8 mouse cellular contexts compared by ENCODE assay signal in the genomic region with DNA sequence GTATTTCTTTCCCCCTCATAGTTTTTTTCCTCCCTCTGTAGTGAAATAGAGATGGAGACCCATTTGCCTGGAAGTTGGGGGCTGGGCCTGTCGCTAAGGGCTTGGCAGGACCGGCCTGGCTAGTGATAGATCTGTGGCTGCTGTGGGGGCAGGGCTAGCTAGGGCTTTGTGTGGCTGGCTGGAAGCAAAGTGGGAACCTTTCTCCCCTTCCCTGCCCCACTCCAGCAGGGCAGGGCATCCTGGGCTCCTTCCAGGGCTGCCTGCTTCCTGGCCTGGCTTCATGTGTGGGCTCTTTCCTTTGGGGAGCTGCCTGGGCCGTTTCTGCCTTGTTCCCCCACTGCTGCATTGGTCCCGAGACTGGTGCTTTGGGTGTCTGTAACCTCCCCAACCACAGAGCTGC. TPM values are rescaled to one million over a fixed set of nuclear protein-coding genes. Genes with fewer than 3 reads are reported as not detected.
A peak's percentile ranks its signal among the peaks of the same experiment; 100 is the strongest.
DNase-seq lines count a peak whose midpoint lies in the region; ATAC-seq lines count a peak whose summit lies in the region.

No protein-coding gene starts in this region.

- peak overlapping the region; percentile 68 for H3K27ac ChIP-seq in intestine, embryonic 16.5 days (ENCODE audit: low read length)

- no peaks in the 10 kb centered on the region for H3K9me3 ChIP-seq in intestine, embryonic 16.5 days (ENCODE audit: control insufficient read depth, low read length)

- 20% methylated on average over 4 of the region's 4 CpGs for WGBS in intestine, embryonic 16.5 days

- ATAC-seq in intestine, embryonic 16.5 days, result no peak

- peaks cover 66% of the 10 kb centered on the region for H3K4me1 ChIP-seq in intestine, embryonic 16.5 days (ENCODE audit: control insufficient read depth, insufficient read depth, low read length)

- H3K4me2 ChIP-seq in intestine, embryonic 16.5 days (ENCODE audit: low read depth, low read length), result no peak overlapping the region

- no peaks in the 10 kb centered on the region for H3K27me3 ChIP-seq in intestine, embryonic 16.5 days (replicated peaks; ENCODE audit: control insufficient read depth, insufficient read depth, low read length)

- peak overlapping the region; percentile 41 for H3K9ac ChIP-seq in intestine, embryonic 16.5 days (ENCODE audit: low read depth, low read length)

- peak; percentile 63 for DNase-seq in adrenal gland, postnatal 10 days
- DNase-seq in adrenal gland, adult 8-10 months, result no peak
- peak; percentile 82 for DNase-seq in right cerebral cortex, postnatal 10 days (ENCODE audit: low spot score in 2 of 2)
- no peak for DNase-seq in right cerebral cortex, postnatal 25 days
- DNase-seq in lung, postnatal 25 days (ENCODE audit: low spot score), result peak; percentile 48
- no peak for DNase-seq in thymus, postnatal 25 days
- no peak for DNase-seq in urinary bladder, adult 2 months (ENCODE audit: low spot score)

- H3K36me3 ChIP-seq in intestine, embryonic 16.5 days (ENCODE audit: control insufficient read depth, insufficient read depth, low read length), result peaks cover 6% of the 10 kb centered on the region

- no peak overlapping the region for H3K4me3 ChIP-seq in intestine, embryonic 16.5 days (ENCODE audit: low read length)

RNA-seq across cellular contexts. Expression of gene Lasp1, which starts 19.8 kb away (rescaled TPM):
- 100 to 1,000 TPM; 107 to 122 TPM for total RNA-seq in adrenal gland, postnatal 10 days (2021)
- 100 to 1,000 TPM; 131 to 177 (median 143) TPM for total RNA-seq in adrenal gland, adult 8-10 months (2022)
- polyA plus RNA-seq in intestine, embryonic 16.5 days (2015; fragmentation: Nextera tagmentation; extraction: Ambion mirVana), result 141 and 148 TPM in 2 replicates
- polyA plus RNA-seq in urinary bladder, adult 2 months (2012; rRNA removed), result 101 and 108 TPM in 2 replicates

RNA-seq across cellular contexts. Expression of gene B230217C12Rik, which starts 22.0 kb away (rescaled TPM):
- total RNA-seq in adrenal gland, postnatal 10 days (2021), result 1 to 10 TPM; 2.0 to 3.1 TPM
- total RNA-seq in adrenal gland, adult 8-10 months (2022), result 1 to 10 TPM; 3.7 to 7.2 (median 6.2) TPM
- 4.1 TPM in 2 replicates for polyA plus RNA-seq in intestine, embryonic 16.5 days (2015; fragmentation: Nextera tagmentation; extraction: Ambion mirVana)
- polyA plus RNA-seq in urinary bladder, adult 2 months (2012; rRNA removed), result 3.8 and 5.6 TPM in 2 replicates

RNA-seq across cellular contexts. Expression of gene Rpl23, which starts 36.3 kb away (rescaled TPM):
- 100 to 1,000 TPM; 958 to 975 TPM for total RNA-seq in adrenal gland, postnatal 10 days (2021)
- total RNA-seq in adrenal gland, adult 8-10 months (2022), result 100 to 1,000 TPM; 753 to 943 (median 843) TPM
- polyA plus RNA-seq in intestine, embryonic 16.5 days (2015; fragmentation: Nextera tagmentation; extraction: Ambion mirVana), result 466 and 491 TPM in 2 replicates
- 911 and 1,027 TPM in 2 replicates for polyA plus RNA-seq in urinary bladder, adult 2 months (2012; rRNA removed)

RNA-seq across cellular contexts. Expression of gene 1700001P01Rik, which starts 42.9 kb away (rescaled TPM):
- total RNA-seq in adrenal gland, postnatal 10 days (2021), result under 1 TPM in 1 of 2 experiments, not detected in 1; 0.51 TPM
- under 1 TPM in 3 of 4 experiments, not detected in 1; 0.49 to 0.67 (median 0.62) TPM for total RNA-seq in adrenal gland, adult 8-10 months (2022)
- not detected in 2 replicates for polyA plus RNA-seq in intestine, embryonic 16.5 days (2015; fragmentation: Nextera tagmentation; extraction: Ambion mirVana)
- polyA plus RNA-seq in urinary bladder, adult 2 months (2012; rRNA removed), result 0.13 and 0.41 TPM in 2 replicates

RNA-seq across cellular contexts. Expression of gene Cwc25, which starts 52.2 kb away (rescaled TPM):
- total RNA-seq in adrenal gland, postnatal 10 days (2021), result 10 to 100 TPM; 19.9 to 20.0 TPM
- 10 to 100 TPM; 22.2 to 26.6 (median 23.1) TPM for total RNA-seq in adrenal gland, adult 8-10 months (2022)
- 11.1 and 11.9 TPM in 2 replicates for polyA plus RNA-seq in intestine, embryonic 16.5 days (2015; fragmentation: Nextera tagmentation; extraction: Ambion mirVana)
- 15.3 and 16.6 TPM in 2 replicates for polyA plus RNA-seq in urinary bladder, adult 2 months (2012; rRNA removed)

Comparison
In these comparisons a context has a peak if more than half of its experiments do, and no peak if none do; other contexts are left out.
1. DNase-seq: peak in adrenal gland, postnatal 10 days (single experiment), right cerebral cortex, postnatal 10 days (2 of 2) and lung, postnatal 25 days (single experiment); none in adrenal gland, adult 8-10 months (single experiment), right cerebral cortex, postnatal 25 days (single experiment), thymus, postnatal 25 days (single experiment) and urinary bladder, adult 2 months (single experiment).